Mouse (Mus musculus): Measurements from ENCODE around the gene Ap3b1. TPM values are rescaled to one million over a fixed set of nuclear protein-coding genes. Genes with fewer than 3 reads are reported as not detected.

Gene Ap3b1
- polyA plus RNA-seq, 1 experiment from 2014 or later, result 41.3 TPM

- Histone ChIP-seq H3K4me2 (no peak overlapping the region), H3K9ac (ENCODE audit: low read depth, low read length) (no peak overlapping the region), H3K36me3 (ENCODE audit: control insufficient read depth, insufficient read depth, low read length) (0 out of 2 replicates have a peak, but pooled peaks cover 2% of the 10 kb centered on the region), H3K4me3 (ENCODE audit: low read depth, low read length) (no peak overlapping the region), H3K4me1 (replicated peaks; ENCODE audit: control insufficient read depth, insufficient read depth, low read length) (peaks cover 13% of the 10 kb centered on the region), H3K27me3 (replicated peaks; ENCODE audit: control insufficient read depth, insufficient read depth, low read length) (no peaks in the 10 kb centered on the region), H3K9me3 (ENCODE audit: control insufficient read depth, low read length) (no peaks in the 10 kb centered on the region), H3K27ac (ENCODE audit: low read depth, low read length) (no peak overlapping the region)
- DNase-seq (ENCODE audit: low spot score) (no peak), ATAC-seq (replicated peaks; ENCODE audit: low FRiP score) (no peak)
- 68% methylated on average over 13 of the region's 13 CpGs for WGBS
Measured at GRCm38 (mm10) chr13:94365108-94365907, 6.5 kb downstream of the Ap3b1 start.

GRCm38 (mm10) chr13:94367869-94368268 is 9.1 kb downstream of the Ap3b1 start:
- no peaks in the 10 kb centered on the region for H3K27me3 ChIP-seq (replicated peaks; ENCODE audit: control insufficient read depth, insufficient read depth, low read length)
- H3K4me1 ChIP-seq (replicated peaks; ENCODE audit: control insufficient read depth, insufficient read depth, low read length), result peaks cover 13% of the 10 kb centered on the region
- no peak overlapping the region for H3K4me2 ChIP-seq
- ATAC-seq (replicated peaks; ENCODE audit: low FRiP score) (no peak), DNase-seq (ENCODE audit: low spot score) (no peak)
- H3K27ac ChIP-seq (ENCODE audit: low read depth, low read length), result no peak overlapping the region
- H3K4me3 ChIP-seq (ENCODE audit: low read depth, low read length), result no peak overlapping the region
- no peaks in the 10 kb centered on the region for H3K9me3 ChIP-seq (ENCODE audit: control insufficient read depth, low read length)
- 0 out of 2 replicates have a peak, but pooled peaks cover 2% of the 10 kb centered on the region for H3K36me3 ChIP-seq (ENCODE audit: control insufficient read depth, insufficient read depth, low read length)
- 87% methylated on average over 2 of the region's 2 CpGs for WGBS
- H3K9ac ChIP-seq (ENCODE audit: low read depth, low read length), result no peak overlapping the region

- H3K27ac ChIP-seq (ENCODE audit: low read depth, low read length), result no peak overlapping the region
- 91% methylated on average over 10 of the region's 10 CpGs for WGBS
- DNase-seq (ENCODE audit: low spot score), result no peak
- peaks cover 4% of the 10 kb centered on the region; the same call in 1 of the 2 replicates for H3K36me3 ChIP-seq (ENCODE audit: control insufficient read depth, insufficient read depth, low read length)
- no peaks in the 10 kb centered on the region for H3K9me3 ChIP-seq (ENCODE audit: control insufficient read depth, low read length)
- ATAC-seq (replicated peaks; ENCODE audit: low FRiP score), result no peak
- no peaks in the 10 kb centered on the region for H3K27me3 ChIP-seq (replicated peaks; ENCODE audit: control insufficient read depth, insufficient read depth, low read length)
- H3K4me2 ChIP-seq, result no peak overlapping the region
- H3K4me3 ChIP-seq (ENCODE audit: low read depth, low read length), result no peak overlapping the region
- no peak overlapping the region for H3K9ac ChIP-seq (ENCODE audit: low read depth, low read length)
- H3K4me1 ChIP-seq (replicated peaks; ENCODE audit: control insufficient read depth, insufficient read depth, low read length), result peaks cover 2% of the 10 kb centered on the region
Measured at GRCm38 (mm10) chr13:94370521-94370920, 11.8 kb downstream of the Ap3b1 start.

GRCm38 (mm10) chr13:94372066-94372465 is 13.3 kb downstream of the Ap3b1 start:
- H3K4me2 ChIP-seq, result no peak overlapping the region
- H3K4me3 ChIP-seq (ENCODE audit: low read depth, low read length), result no peak overlapping the region
- 78% methylated on average over 7 of the region's 7 CpGs for WGBS
- no peak overlapping the region; the same call in 1 of the 2 replicates for H3K27ac ChIP-seq (ENCODE audit: low read depth, low read length)
- H3K9me3 ChIP-seq (ENCODE audit: control insufficient read depth, low read length), result no peaks in the 10 kb centered on the region
- no peak for DNase-seq (ENCODE audit: low spot score)
- no peak for ATAC-seq (replicated peaks; ENCODE audit: low FRiP score)
- no peaks in the 10 kb centered on the region for H3K4me1 ChIP-seq (replicated peaks; ENCODE audit: control insufficient read depth, insufficient read depth, low read length)
- H3K27me3 ChIP-seq (replicated peaks; ENCODE audit: control insufficient read depth, insufficient read depth, low read length), result no peaks in the 10 kb centered on the region
- H3K36me3 ChIP-seq (ENCODE audit: control insufficient read depth, insufficient read depth, low read length), result peaks cover 4% of the 10 kb centered on the region; the same call in 1 of the 2 replicates
- H3K9ac ChIP-seq (ENCODE audit: low read depth, low read length), result no peak overlapping the region

GRCm38 (mm10) chr13:94374131-94374530 is 15.4 kb downstream of the Ap3b1 start:
- Histone ChIP-seq H3K27ac (ENCODE audit: low read depth, low read length) (no peak overlapping the region), H3K9ac (ENCODE audit: low read depth, low read length) (no peak overlapping the region), H3K36me3 (ENCODE audit: control insufficient read depth, insufficient read depth, low read length) (peaks cover 4% of the 10 kb centered on the region; the same call in 1 of the 2 replicates), H3K4me3 (ENCODE audit: low read depth, low read length) (no peak overlapping the region), H3K27me3 (replicated peaks; ENCODE audit: control insufficient read depth, insufficient read depth, low read length) (no peaks in the 10 kb centered on the region), H3K9me3 (ENCODE audit: control insufficient read depth, low read length) (no peaks in the 10 kb centered on the region), H3K4me1 (replicated peaks; ENCODE audit: control insufficient read depth, insufficient read depth, low read length) (peaks cover 7% of the 10 kb centered on the region; the same call in 1 of the 2 replicates), H3K4me2 (no peak overlapping the region)
- DNase-seq (ENCODE audit: low spot score), result no peak
- 98% methylated on average over 3 of the region's 3 CpGs for WGBS
- ATAC-seq (replicated peaks; ENCODE audit: low FRiP score), result no peak

- Histone ChIP-seq H3K4me1 (replicated peaks; ENCODE audit: control insufficient read depth, insufficient read depth, low read length) (peaks cover 7% of the 10 kb centered on the region; the same call in 1 of the 2 replicates), H3K36me3 (ENCODE audit: control insufficient read depth, insufficient read depth, low read length) (peaks cover 4% of the 10 kb centered on the region; the same call in 1 of the 2 replicates), H3K9me3 (ENCODE audit: control insufficient read depth, low read length) (no peaks in the 10 kb centered on the region), H3K27ac (ENCODE audit: low read depth, low read length) (no peak overlapping the region), H3K9ac (ENCODE audit: low read depth, low read length) (no peak overlapping the region), H3K27me3 (replicated peaks; ENCODE audit: control insufficient read depth, insufficient read depth, low read length) (no peaks in the 10 kb centered on the region), H3K4me2 (no peak overlapping the region), H3K4me3 (ENCODE audit: low read depth, low read length) (no peak overlapping the region)
- ATAC-seq (replicated peaks; ENCODE audit: low FRiP score), result no peak
- no peak for DNase-seq (ENCODE audit: low spot score)
- 85% methylated on average over 7 of the region's 7 CpGs for WGBS
Measured at GRCm38 (mm10) chr13:94375526-94376390, 17.0 kb downstream of the Ap3b1 start.

GRCm38 (mm10) chr13:94379006-94379405 is 20.2 kb downstream of the Ap3b1 start:
- no peak overlapping the region for H3K4me3 ChIP-seq (ENCODE audit: low read depth, low read length)
- no peaks in the 10 kb centered on the region for H3K36me3 ChIP-seq (ENCODE audit: control insufficient read depth, insufficient read depth, low read length)
- WGBS, result 91% methylated on average over 4 of the region's 4 CpGs
- H3K4me1 ChIP-seq (replicated peaks; ENCODE audit: control insufficient read depth, insufficient read depth, low read length), result peaks cover 11% of the 10 kb centered on the region; the same call in 1 of the 2 replicates
- H3K4me2 ChIP-seq, result no peak overlapping the region
- H3K27me3 ChIP-seq (replicated peaks; ENCODE audit: control insufficient read depth, insufficient read depth, low read length), result no peaks in the 10 kb centered on the region
- no peak for DNase-seq (ENCODE audit: low spot score)
- ATAC-seq (replicated peaks; ENCODE audit: low FRiP score), result no peak
- H3K9me3 ChIP-seq (ENCODE audit: control insufficient read depth, low read length), result no peaks in the 10 kb centered on the region
- no peak overlapping the region for H3K9ac ChIP-seq (ENCODE audit: low read depth, low read length)
- no peak overlapping the region for H3K27ac ChIP-seq (ENCODE audit: low read depth, low read length)

GRCm38 (mm10) chr13:94381427-94381826 is 22.7 kb downstream of the Ap3b1 start:
- DNase-seq (ENCODE audit: low spot score), result no peak
- no peak overlapping the region for H3K9ac ChIP-seq (ENCODE audit: low read depth, low read length)
- no peaks in the 10 kb centered on the region for H3K36me3 ChIP-seq (ENCODE audit: control insufficient read depth, insufficient read depth, low read length)
- no peak overlapping the region for H3K4me3 ChIP-seq (ENCODE audit: low read depth, low read length)
- 74% methylated on average over 4 of the region's 4 CpGs for WGBS
- H3K27me3 ChIP-seq (replicated peaks; ENCODE audit: control insufficient read depth, insufficient read depth, low read length), result no peaks in the 10 kb centered on the region
- H3K27ac ChIP-seq (ENCODE audit: low read depth, low read length), result no peak overlapping the region
- peaks cover 11% of the 10 kb centered on the region; the same call in 1 of the 2 replicates for H3K4me1 ChIP-seq (replicated peaks; ENCODE audit: control insufficient read depth, insufficient read depth, low read length)
- no peaks in the 10 kb centered on the region for H3K9me3 ChIP-seq (ENCODE audit: control insufficient read depth, low read length)
- H3K4me2 ChIP-seq, result no peak overlapping the region
- 0 out of 2 replicates have a peak, but pooled peaks have one; percentile 20 for ATAC-seq (replicated peaks; ENCODE audit: low FRiP score)
